Mouse (Mus musculus) neural tube, embryonic 12.5 days (tissue): Measurements from ENCODE around the gene Rassf1. TPM values are rescaled to one million over a fixed set of nuclear protein-coding genes. Genes with fewer than 3 reads are reported as not detected.

ENCODE experiments used
- ATAC-seq: fragments of 200-750 bp; cut with Nextera tagmentation; 2 replicates; pipeline ENCODE4 v1.8.0; 2017; ENCODE audit warnings: low read depth, mild to moderate bottlenecking, moderate TSS enrichment, moderate library complexity; ENCODE audit not compliant: low FRiP score
- H3K27ac ChIP-seq: fragments of 300-500 bp; sonication (generic); 2 replicates; pipeline ENCODE4 v1.5.1; 2016
- H3K27me3 ChIP-seq: fragments of 300-500 bp; sonication (generic); replicated peaks from 2 replicates; pipeline ENCODE4 v1.6.1; 2016; ENCODE audit warnings: mild to moderate bottlenecking
- H3K36me3 ChIP-seq: fragments of 300-500 bp; sonication (generic); 2 replicates; pipeline ENCODE4 v1.6.1; 2016; ENCODE audit warnings: mild to moderate bottlenecking
- H3K4me1 ChIP-seq: fragments of 300-500 bp; sonication (generic); 2 replicates; pipeline ENCODE4 v1.6.1; 2016
- H3K4me2 ChIP-seq: fragments of 300-500 bp; sonication (generic); replicated peaks from 2 replicates; pipeline ENCODE4 v1.6.1; 2016; ENCODE audit warnings: mild to moderate bottlenecking
- H3K4me3 ChIP-seq: fragments of 300-500 bp; sonication (generic); 2 replicates; pipeline ENCODE4 v1.5.1; 2016
- H3K9ac ChIP-seq: fragments of 300-500 bp; sonication (generic); 2 replicates; pipeline ENCODE4 v1.6.1; 2016; ENCODE audit warnings: mild to moderate bottlenecking
- H3K9me3 ChIP-seq: fragments of 300-500 bp; sonication (generic); 2 replicates; pipeline ENCODE4 v1.6.1; 2016; ENCODE audit warnings: mild to moderate bottlenecking
- WGBS: fragments of 180-500 bp; shearing (Covaris S2); methylation state at CpG from one replicate; pipeline ENCODE4 v1.1.7; 2016; 5-methylcytosine and 5-hydroxymethylcytosine counted together
- polyA plus RNA-seq: library from polyadenylated mRNA; unstranded; fragments of >200 nt; fragmentation: Nextera tagmentation; extraction: Ambion mirVana; gene quantifications from 2 replicates; pipeline ENCODE4 v1.2.1, GENCODE M21; 2016

Rassf1 gene
- polyA plus RNA-seq, 1 experiment from 2014 or later, result 37.6 TPM

- Histone ChIP-seq H3K4me1 (peaks cover 34% of the 10 kb centered on the region), H3K9ac (peak overlapping the region; percentile 69)
These were observed 9.0 kb upstream of the Rassf1 start for GRCm38 (mm10) chr9:107542352-107542686.

GRCm38 (mm10) chr9:107542721-107543120, 8.6 kb upstream of the Rassf1 start:
- Histone ChIP-seq H3K36me3 (peaks cover 47% of the 10 kb centered on the region), H3K27me3 (no peaks in the 10 kb centered on the region), H3K4me1 (peaks cover 34% of the 10 kb centered on the region), H3K9ac (peak overlapping the region; percentile 69), H3K4me2 (peak overlapping the region; percentile 90), H3K27ac (no peak overlapping the region), H3K9me3 (no peaks in the 10 kb centered on the region), H3K4me3 (peak overlapping the region; percentile 65)
- WGBS, result 57% methylated on average over 8 of the region's 8 CpGs
- no peak for ATAC-seq

More at GRCm38 (mm10) chr9:107542352-107542686, 9.0 kb upstream of the Rassf1 start:
- H3K27ac ChIP-seq, result no peak overlapping the region
- H3K4me2 ChIP-seq, result peak overlapping the region; percentile 90
- H3K27me3 ChIP-seq, result no peaks in the 10 kb centered on the region
- ATAC-seq, result peak; percentile 13
- 2% methylated on average over 11 of the region's 11 CpGs for WGBS
- peaks cover 50% of the 10 kb centered on the region for H3K36me3 ChIP-seq
- peak overlapping the region; percentile 65 for H3K4me3 ChIP-seq
- H3K9me3 ChIP-seq, result no peaks in the 10 kb centered on the region

GRCm38 (mm10) chr9:107543299-107543698, 8.1 kb upstream of the Rassf1 start:
- Histone ChIP-seq H3K4me2 (peak overlapping the region; percentile 90), H3K9ac (no peak overlapping the region), H3K4me3 (no peak overlapping the region), H3K9me3 (no peaks in the 10 kb centered on the region), H3K36me3 (peaks cover 42% of the 10 kb centered on the region), H3K27me3 (no peaks in the 10 kb centered on the region; the same call in 1 of the 2 replicates), H3K27ac (no peak overlapping the region), H3K4me1 (peaks cover 34% of the 10 kb centered on the region)
- no peak for ATAC-seq
- 91% methylated on average over 11 of the region's 11 CpGs for WGBS

- H3K4me2 ChIP-seq, result no peak overlapping the region
- no peak overlapping the region for H3K27ac ChIP-seq
- H3K9me3 ChIP-seq, result no peaks in the 10 kb centered on the region
- no peak overlapping the region for H3K9ac ChIP-seq
- H3K36me3 ChIP-seq, result peaks cover 32% of the 10 kb centered on the region
- H3K4me1 ChIP-seq, result peaks cover 34% of the 10 kb centered on the region
- no peak for ATAC-seq
- WGBS, result 96% methylated on average over 17 of the region's 17 CpGs
- peaks cover 9% of the 10 kb centered on the region for H3K27me3 ChIP-seq
- H3K4me3 ChIP-seq, result no peak overlapping the region
These were observed 7.1 kb upstream of the Rassf1 start for GRCm38 (mm10) chr9:107544196-107544700.

- ATAC-seq, result no peak
- H3K4me2 ChIP-seq, result no peak overlapping the region
- H3K9ac ChIP-seq, result no peak overlapping the region
- peaks cover 14% of the 10 kb centered on the region for H3K27me3 ChIP-seq
- H3K27ac ChIP-seq, result no peak overlapping the region
- no peak overlapping the region for H3K4me3 ChIP-seq
- H3K36me3 ChIP-seq, result peaks cover 27% of the 10 kb centered on the region
- no peaks in the 10 kb centered on the region for H3K9me3 ChIP-seq
- peaks cover 34% of the 10 kb centered on the region for H3K4me1 ChIP-seq
- WGBS, result 92% methylated on average over 12 of the region's 12 CpGs
These were observed 6.6 kb upstream of the Rassf1 start for GRCm38 (mm10) chr9:107544729-107545128.

- no peak for ATAC-seq
- WGBS, result 87% methylated on average over 10 of the region's 10 CpGs
- Histone ChIP-seq H3K9ac (no peak overlapping the region), H3K27ac (no peak overlapping the region), H3K4me3 (no peak overlapping the region), H3K4me1 (peaks cover 34% of the 10 kb centered on the region), H3K4me2 (no peak overlapping the region), H3K36me3 (peaks cover 23% of the 10 kb centered on the region), H3K9me3 (no peaks in the 10 kb centered on the region), H3K27me3 (peaks cover 19% of the 10 kb centered on the region)
These were observed 6.2 kb upstream of the Rassf1 start for GRCm38 (mm10) chr9:107545199-107545598.

GRCm38 (mm10) chr9:107545602-107546001, 5.8 kb upstream of the Rassf1 start:
- H3K4me3 ChIP-seq, result no peak overlapping the region
- no peak overlapping the region for H3K27ac ChIP-seq
- no peak overlapping the region for H3K4me2 ChIP-seq
- H3K36me3 ChIP-seq, result peaks cover 21% of the 10 kb centered on the region
- peaks cover 23% of the 10 kb centered on the region for H3K27me3 ChIP-seq
- ATAC-seq, result no peak
- H3K9ac ChIP-seq, result no peak overlapping the region
- WGBS, result 9% methylated on average over 3 of the region's 3 CpGs
- no peaks in the 10 kb centered on the region for H3K9me3 ChIP-seq
- peaks cover 34% of the 10 kb centered on the region for H3K4me1 ChIP-seq

GRCm38 (mm10) chr9:107547026-107547425, 4.3 kb upstream of the Rassf1 start, which contains the start of gene Zmynd10:
Gene Zmynd10, plus strand, starts transcription at chr9:107547298.
- Histone ChIP-seq H3K4me2 (peak within 1 kb of the TSS; percentile 54), H3K4me1 (peaks cover 37% of the 10 kb centered on the region), H3K9ac (0 out of 2 replicates have a peak within 1 kb of the TSS, but pooled peaks have one; percentile 13), H3K27me3 (peaks cover 37% of the 10 kb centered on the region), H3K27ac (no peak within 1 kb of the TSS), H3K9me3 (no peaks in the 10 kb centered on the region), H3K4me3 (no peak within 1 kb of the TSS), H3K36me3 (peaks cover 21% of the 10 kb centered on the region)
- ATAC-seq, result peak; percentile 57
- 4% methylated on average over 20 of the region's 20 CpGs for WGBS

GRCm38 (mm10) chr9:107547957-107548356, 3.4 kb upstream of the Rassf1 start:
- Histone ChIP-seq H3K27me3 (peaks cover 46% of the 10 kb centered on the region), H3K36me3 (peaks cover 21% of the 10 kb centered on the region), H3K9me3 (no peaks in the 10 kb centered on the region), H3K4me1 (peaks cover 33% of the 10 kb centered on the region), H3K4me3 (no peak overlapping the region), H3K4me2 (no peak overlapping the region), H3K9ac (no peak overlapping the region), H3K27ac (no peak overlapping the region)
- 84% methylated on average over 5 of the region's 5 CpGs for WGBS
- ATAC-seq, result no peak

GRCm38 (mm10) chr9:107548820-107549219, 2.5 kb upstream of the Rassf1 start:
- peaks cover 40% of the 10 kb centered on the region for H3K4me1 ChIP-seq
- H3K9me3 ChIP-seq, result no peaks in the 10 kb centered on the region
- WGBS, result 91% methylated on average over 10 of the region's 10 CpGs
- peaks cover 48% of the 10 kb centered on the region for H3K27me3 ChIP-seq
- H3K27ac ChIP-seq, result no peak overlapping the region
- no peak overlapping the region for H3K4me2 ChIP-seq
- H3K36me3 ChIP-seq, result peaks cover 15% of the 10 kb centered on the region
- no peak overlapping the region for H3K9ac ChIP-seq
- ATAC-seq, result no peak
- H3K4me3 ChIP-seq, result no peak overlapping the region

- H3K4me1 ChIP-seq, result peaks cover 43% of the 10 kb centered on the region
- H3K36me3 ChIP-seq, result peaks cover 8% of the 10 kb centered on the region
- no peak overlapping the region for H3K4me3 ChIP-seq
- WGBS, result 91% methylated on average over 20 of the region's 20 CpGs
- H3K9ac ChIP-seq, result no peak overlapping the region
- no peak overlapping the region for H3K4me2 ChIP-seq
- no peaks in the 10 kb centered on the region for H3K9me3 ChIP-seq
- no peak for ATAC-seq
- no peak overlapping the region for H3K27ac ChIP-seq
- peaks cover 48% of the 10 kb centered on the region for H3K27me3 ChIP-seq
These were observed 1.9 kb upstream of the Rassf1 start for GRCm38 (mm10) chr9:107549297-107550074.

GRCm38 (mm10) chr9:107550491-107551116, 751 bp upstream of the Rassf1 start:
- no peaks in the 10 kb centered on the region for H3K9me3 ChIP-seq
- peaks cover 48% of the 10 kb centered on the region for H3K27me3 ChIP-seq
- no peak overlapping the region for H3K9ac ChIP-seq
- H3K27ac ChIP-seq, result no peak overlapping the region
- no peaks in the 10 kb centered on the region for H3K36me3 ChIP-seq
- no peak for ATAC-seq
- 23% methylated on average over 23 of the region's 23 CpGs for WGBS
- no peak overlapping the region; the same call in 1 of the 2 replicates for H3K4me3 ChIP-seq
- peaks cover 48% of the 10 kb centered on the region for H3K4me1 ChIP-seq
- peak overlapping the region; percentile 73 for H3K4me2 ChIP-seq
